In genomic region chr6:115479963-115480321, GRCm38 (mm10) we compare ENCODE assay signal across 10 mouse cellular contexts.
DNase-seq lines count a peak whose midpoint lies in the region; ATAC-seq and TF ChIP-seq lines count a peak whose summit lies in the region.
"Had no signal": no experiment of that assay in that cellular context is flagged by ENCODE, and none has a peak within 500 bp of the region (broad histone marks: within the 10 kb centered on the region; RNA-seq: fewer than 3 reads in every experiment).

No protein-coding gene starts in this region.

- no peak for DNase-seq in heart, postnatal 25 days (ENCODE audit: low spot score)
- DNase-seq in CH12.LX (ENCODE audit: extremely low read depth): peak; percentile 37
- DNase-seq in spleen, adult 12 weeks (ENCODE audit: low spot score): no peak
- no peak for DNase-seq in left cerebral cortex, postnatal 14 days (ENCODE audit: low spot score in 2 of 2)
- no peak for DNase-seq in midbrain, embryonic 10.5 days (ENCODE audit: low spot score)

- H3K27ac ChIP-seq in heart, embryonic 16.5 days (ENCODE audit: low read length): peak overlapping the region; percentile 71
- H3K27ac ChIP-seq in CH12.LX (ENCODE audit: insufficient read depth, low read depth): no peak overlapping the region
- peak overlapping the region; percentile 26 for H3K27ac ChIP-seq in embryonic fibroblast, embryonic 13.5 days (ENCODE audit: insufficient read depth, low read length)
- H3K27ac ChIP-seq in liver, embryonic 16.5 days (ENCODE audit: low read length): 0 out of 2 replicates have a peak overlapping the region, but pooled peaks have one; percentile 4
- H3K27ac ChIP-seq in midbrain, embryonic 10.5 days (replicated peaks): no peak overlapping the region
- H3K27ac ChIP-seq: hindbrain, embryonic 14.5 days had no signal

- no peak for TF ChIP-seq POLR2A in CH12.LX (IDR thresholded peaks at IDR 0.05; ENCODE audit: low read depth, low read length)
- no peak for TF ChIP-seq POLR2A in embryonic fibroblast, embryonic 13.5 days (IDR thresholded peaks at IDR 0.05; ENCODE audit: low read depth, low read length)

- H3K79me2 ChIP-seq in CH12.LX (replicated peaks; ENCODE audit: control insufficient read depth, extremely low read depth, insufficient read depth, poor library complexity, severe bottlenecking): no peaks in the 10 kb centered on the region

- H3K27me3 ChIP-seq in heart, embryonic 16.5 days (ENCODE audit: control insufficient read depth, insufficient read depth, low read length): no peaks in the 10 kb centered on the region
- no peaks in the 10 kb centered on the region for H3K27me3 ChIP-seq in CH12.LX (replicated peaks)
- H3K27me3 ChIP-seq in liver, embryonic 16.5 days (ENCODE audit: control insufficient read depth, insufficient read depth, low read depth, low read length): no peaks in the 10 kb centered on the region
- peaks cover 96% of the 10 kb centered on the region for H3K27me3 ChIP-seq in midbrain, embryonic 10.5 days (ENCODE audit: low read depth, poor library complexity, severe bottlenecking)

- H3K9ac ChIP-seq in heart, embryonic 16.5 days (ENCODE audit: low read length): no peak overlapping the region
- H3K9ac ChIP-seq in CH12.LX (ENCODE audit: insufficient read depth, low read depth): 0 out of 2 replicates have a peak overlapping the region, but pooled peaks have one; percentile 18
- no peak overlapping the region for H3K9ac ChIP-seq in liver, embryonic 16.5 days (ENCODE audit: low read depth, low read length)
- H3K9ac ChIP-seq: hindbrain, embryonic 14.5 days had no signal

- H3K36me3 ChIP-seq in heart, embryonic 16.5 days (ENCODE audit: control insufficient read depth, insufficient read depth): no peaks in the 10 kb centered on the region
- H3K36me3 ChIP-seq in CH12.LX (replicated peaks in 1 of 2; ENCODE audit: control insufficient read depth in 1 of 2, insufficient read depth in 1 of 2, low read length in 1 of 2): no peaks in the 10 kb centered on the region
- no peaks in the 10 kb centered on the region for H3K36me3 ChIP-seq in liver, embryonic 16.5 days (ENCODE audit: control insufficient read depth, insufficient read depth)
- no peaks in the 10 kb centered on the region for H3K36me3 ChIP-seq in midbrain, embryonic 10.5 days

- H3K4me2 ChIP-seq in heart, embryonic 16.5 days (ENCODE audit: low read depth, low read length): peak overlapping the region; percentile 28
- H3K4me2 ChIP-seq in CH12.LX (ENCODE audit: insufficient read depth, low read depth, poor library complexity, severe bottlenecking): peak overlapping the region; percentile 55; the same call in 1 of the 2 replicates
- no peak overlapping the region for H3K4me2 ChIP-seq in liver, embryonic 16.5 days (ENCODE audit: low read depth, low read length)
- H3K4me2 ChIP-seq: hindbrain, embryonic 14.5 days had no signal

- H3K4me1 ChIP-seq in heart, embryonic 16.5 days (ENCODE audit: control insufficient read depth, insufficient read depth, low read length): peaks cover 35% of the 10 kb centered on the region
- H3K4me1 ChIP-seq in CH12.LX (ENCODE audit: control insufficient read depth in 1 of 2, insufficient read depth in 2 of 2): peaks cover 15 to 33% of the 10 kb centered on the region in 2 experiments
- peaks cover 8% of the 10 kb centered on the region; the same call in 1 of the 2 replicates for H3K4me1 ChIP-seq in embryonic fibroblast, embryonic 13.5 days (ENCODE audit: control insufficient read depth, insufficient read depth, low read length)
- H3K4me1 ChIP-seq in liver, embryonic 16.5 days (ENCODE audit: control insufficient read depth, low read depth, low read length): peaks cover 10% of the 10 kb centered on the region
- peaks cover 19% of the 10 kb centered on the region for H3K4me1 ChIP-seq in midbrain, embryonic 10.5 days

- TF ChIP-seq CTCF in CH12.LX (conservative IDR thresholded peaks at IDR 0.05 in 1 of 2, IDR thresholded peaks at IDR 0.05 in 1 of 2; ENCODE audit: low read depth in 2 of 2, low read length in 2 of 2): no peak
- TF ChIP-seq CTCF in embryonic fibroblast, embryonic 13.5 days (IDR thresholded peaks at IDR 0.05; ENCODE audit: borderline replicate concordance, insufficient read depth, low read length): no peak

- no peak overlapping the region for H3K4me3 ChIP-seq in heart, embryonic 16.5 days (ENCODE audit: low read length)
- H3K4me3 ChIP-seq in CH12.LX (replicated peaks in 1 of 3; ENCODE audit: low read depth in 2 of 3, low read length in 2 of 3, poor library complexity in 1 of 3): no peak overlapping the region
- H3K4me3 ChIP-seq in embryonic fibroblast, embryonic 13.5 days (ENCODE audit: insufficient read depth, low read length): no peak overlapping the region
- H3K4me3 ChIP-seq in liver, embryonic 16.5 days (ENCODE audit: low read depth, low read length): no peak overlapping the region
- H3K4me3 ChIP-seq in midbrain, embryonic 10.5 days: no peak overlapping the region
- H3K4me3 ChIP-seq: erythroblast, embryonic 14.5 days had no signal

- dilution Hi-C loops in CH12.LX (cut with MboI; ENCODE audit: extremely low pct_ligation_motif_present, extremely low pct_unique_long_range_greater_than_20kb, low sequenced_read_pairs): no loop called here

- ATAC-seq in heart, embryonic 16.5 days (replicated peaks; ENCODE audit: extremely low read depth, insufficient read depth, low FRiP score): 0 out of 2 replicates have a peak, but pooled peaks have one; percentile 5
- no peak for ATAC-seq in liver, embryonic 16.5 days (ENCODE audit: low read depth)

- TF ChIP-seq EP300 in CH12.LX (IDR thresholded peaks at IDR 0.05; ENCODE audit: low read length): no peak

- in situ Hi-C loops in CH12.LX (cut with MboI; ENCODE audit: low pct_ligation_motif_present, low pct_unique_long_range_greater_than_20kb, low sequenced_read_pairs): no loop called here

- no peak for TF ChIP-seq RAD21 in CH12.LX (IDR thresholded peaks at IDR 0.05; ENCODE audit: low read depth, low read length)

- H3K9me3 ChIP-seq in heart, embryonic 16.5 days (replicated peaks; ENCODE audit: control insufficient read depth, low read length): no peaks in the 10 kb centered on the region
- no peaks in the 10 kb centered on the region for H3K9me3 ChIP-seq in CH12.LX (replicated peaks; ENCODE audit: low read length)
- no peaks in the 10 kb centered on the region for H3K9me3 ChIP-seq in liver, embryonic 16.5 days (replicated peaks; ENCODE audit: control insufficient read depth, low read length)
- H3K9me3 ChIP-seq in midbrain, embryonic 10.5 days (replicated peaks): no peaks in the 10 kb centered on the region

- intact Hi-C loops in heart, postnatal 25 days (cut with DNase I): no loop called here
- intact Hi-C loops in left cerebral cortex, postnatal 14 days (cut with DNase I): no loop called here

TF ChIP-seq in CH12.LX, 34 proteins besides CTCF, POLR2A, EP300 and RAD21:
- TF ChIP-seq PAX5 (IDR thresholded peaks at IDR 0.05; ENCODE audit: low read length) (no peak), CHD1 (IDR thresholded peaks at IDR 0.05; ENCODE audit: low read depth, low read length) (peak; percentile 66; the same call in 1 of the 2 replicates), SIN3A (IDR thresholded peaks at IDR 0.05; ENCODE audit: low read length) (0 out of 2 replicates have a peak, but pooled peaks have one; percentile 37), UBTF (IDR thresholded peaks at IDR 0.05; ENCODE audit: low read depth, low read length) (no peak), MAZ (IDR thresholded peaks at IDR 0.05; ENCODE audit: low read depth, low read length) (no peak), MXI1 (IDR thresholded peaks at IDR 0.05; ENCODE audit: low read depth, low read length) (peak; percentile 50; the same call in 1 of the 2 replicates), JUN (IDR thresholded peaks at IDR 0.05; ENCODE audit: insufficient read depth, low read depth, low read length) (no peak), MAX (IDR thresholded peaks at IDR 0.05; ENCODE audit: low read length) (no peak)
TF ChIP-seq in CH12.LX: peak in this region for 3.

Comparison
In these comparisons a context has a peak if more than half of its experiments do, and no peak if none do; other contexts are left out.
1. H3K27ac ChIP-seq: peak in heart, embryonic 16.5 days (single experiment), embryonic fibroblast, embryonic 13.5 days (single experiment) and liver, embryonic 16.5 days (single experiment); none in CH12.LX (single experiment) and midbrain, embryonic 10.5 days (single experiment).